Mouse (Mus musculus) erythroblast, embryonic 14.5 days (primary cell): Measurements from ENCODE around the gene Zfp385c.

Source experiments
- GATA1 ChIP-seq: IDR thresholded peaks from 2 replicates; pipeline ENCODE4 v1.6.1; 2012; ENCODE audit warnings: low read length, inconsistent platforms, mixed read lengths
- TAL1 ChIP-seq: IDR thresholded peaks from 3 replicates; pipeline ENCODE4 v1.6.1; 2012; ENCODE audit warnings: low read length, inconsistent platforms, mixed read lengths

DNA sequence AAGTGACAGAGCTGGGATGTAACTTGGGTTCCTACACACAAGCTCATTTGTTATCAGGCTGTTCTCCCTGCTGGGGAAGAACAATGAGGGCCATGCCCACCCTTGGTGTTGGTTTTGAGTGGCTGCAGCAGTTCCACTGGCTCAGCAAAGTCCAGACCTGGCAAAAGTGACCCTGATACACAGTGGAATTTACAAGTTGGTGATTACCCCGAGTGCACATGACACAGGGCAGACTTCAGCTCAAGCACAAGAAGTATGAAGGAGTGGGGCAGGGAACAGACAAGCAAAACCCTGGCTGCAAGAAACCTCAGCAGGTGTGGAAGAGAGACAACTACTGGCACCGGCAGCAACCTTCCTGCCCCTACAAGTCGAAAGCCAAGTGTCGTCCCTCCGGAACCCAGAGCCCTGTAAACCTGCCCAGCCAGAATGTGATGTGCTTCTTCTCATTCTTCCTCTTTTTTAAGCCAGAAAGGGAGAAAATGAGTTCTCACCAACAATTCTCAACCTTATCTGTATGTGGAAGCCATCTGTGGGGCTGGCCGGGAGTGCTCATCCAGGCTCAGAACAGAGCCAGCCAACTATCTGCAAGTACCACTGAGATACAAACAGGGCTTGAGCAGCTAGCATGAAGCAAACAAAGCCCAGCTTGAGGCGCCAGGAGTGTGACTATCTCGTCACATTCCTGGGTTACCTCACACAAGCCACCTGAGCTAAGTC, 29.7 kb upstream of the Zfp385c start:
- TF ChIP-seq GATA1 (no peak), TAL1 (no peak)
